Mouse (Mus musculus): ENCODE data around the gene Pip4k2b.
A peak's percentile ranks its signal among the peaks of the same experiment; 100 is the strongest.
"Not testable (repeated sequence)": the region's sequence is repeated elsewhere in the genome, so short reads cannot be mapped to it uniquely, and the experiment has no call there.

Pip4k2b gene

GRCm38 (mm10) chr11:97744063-97744717, at the start of gene Pip4k2b:
Pip4k2b (minus strand) TSS chr11:97744704.
- DNase-seq = peak; percentile 57

GRCm38 (mm10) chr11:97793165-97793564, 48.7 kb upstream of the Pip4k2b start:
- peak; percentile 93 for DNase-seq

GRCm38 (mm10) chr11:97790778-97791438, 46.4 kb upstream of the Pip4k2b start:
- not testable (repeated sequence) for DNase-seq

DNA sequence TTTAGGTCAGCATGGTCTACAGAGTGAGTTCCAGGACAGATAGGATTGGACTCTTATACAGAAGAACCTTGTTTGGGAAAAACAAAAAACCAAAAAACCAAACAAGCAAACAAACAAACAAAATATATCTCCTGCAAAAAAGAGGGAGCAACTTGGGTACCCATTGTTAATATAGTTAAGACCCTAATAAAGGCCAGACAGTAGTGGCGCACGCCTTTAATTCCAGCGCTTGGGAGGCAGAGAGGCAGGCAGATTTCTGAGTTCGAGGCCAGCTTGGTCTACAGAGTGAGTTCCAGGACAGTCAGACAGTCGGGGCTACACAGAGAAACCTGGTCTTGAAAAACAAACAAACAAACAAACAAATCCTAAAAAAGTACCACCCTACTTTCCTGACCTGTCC, 45.2 kb upstream of the Pip4k2b start:
- no peak for DNase-seq

- no peak for DNase-seq
Observed at GRCm38 (mm10) chr11:97787961-97788360, 43.5 kb upstream of the Pip4k2b start.

DNA sequence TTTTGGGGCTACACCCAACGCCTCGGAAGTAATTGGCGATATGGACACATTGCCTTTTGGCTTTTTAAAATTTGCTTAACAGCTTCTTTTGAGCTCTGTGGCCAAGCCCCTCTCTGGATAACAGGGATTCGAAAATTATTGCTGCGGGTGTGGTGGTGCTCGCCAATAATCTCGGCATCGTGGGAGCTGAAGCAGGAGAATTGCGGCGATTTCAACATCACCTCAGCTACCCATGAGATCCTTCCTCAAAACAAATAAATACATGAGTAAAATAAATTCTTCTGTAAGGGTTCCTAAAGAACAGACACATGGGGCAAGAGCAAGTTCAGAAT, 38.0 kb upstream of the Pip4k2b start:
- no peak for DNase-seq

- peak; percentile 100 for DNase-seq
Observed at GRCm38 (mm10) chr11:97781832-97782563, 37.5 kb upstream of the Pip4k2b start, which contains the start of gene Rpl23. Rpl23 (minus strand) TSS chr11:97782437.

DNA sequence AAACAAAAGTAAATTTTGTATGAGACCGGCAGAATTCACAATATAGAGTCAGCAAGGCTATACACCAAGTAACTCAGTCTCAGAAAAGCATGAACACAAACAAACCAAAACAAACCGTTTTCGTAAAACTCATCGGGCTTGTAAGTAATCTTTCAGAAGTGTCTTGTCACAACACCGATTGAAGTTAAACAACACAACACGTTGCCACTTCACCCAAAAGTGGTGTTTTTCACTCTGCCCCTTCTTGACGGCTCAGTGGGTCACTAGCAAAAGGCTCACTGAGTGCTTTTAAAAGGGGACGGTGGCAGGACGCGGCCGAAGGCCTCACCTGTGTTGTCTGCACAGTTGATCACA, 37.0 kb upstream of the Pip4k2b start:
- no peak for DNase-seq

- no peak for DNase-seq
Observed at GRCm38 (mm10) chr11:97779968-97780701, 35.6 kb upstream of the Pip4k2b start.

- no peak for DNase-seq
Observed at GRCm38 (mm10) chr11:97778918-97779317, 34.4 kb upstream of the Pip4k2b start.

DNA sequence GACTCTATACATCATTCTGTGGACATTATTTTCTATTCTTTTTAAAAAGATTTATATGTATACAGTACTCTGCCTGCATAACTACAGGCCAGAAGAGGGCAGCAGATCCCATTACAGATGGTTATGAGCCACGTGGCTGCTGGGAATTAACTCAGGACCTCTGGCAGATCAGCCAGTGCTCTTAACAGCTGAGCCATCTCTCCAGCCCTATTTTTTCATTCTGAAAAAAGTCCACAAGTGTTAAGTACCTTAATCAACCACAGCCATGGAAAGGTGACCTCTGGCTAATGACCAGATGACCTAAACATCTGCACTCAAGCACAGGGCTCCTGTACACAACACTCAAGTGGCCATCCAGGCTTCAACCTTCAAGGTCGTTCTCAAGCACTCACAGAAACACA, 32.6 kb upstream of the Pip4k2b start:
- DNase-seq = peak; percentile 54

- no peak for DNase-seq
Observed at GRCm38 (mm10) chr11:97776497-97777128, 32.1 kb upstream of the Pip4k2b start.

- no peak for DNase-seq
Observed at GRCm38 (mm10) chr11:97775808-97776496, 31.4 kb upstream of the Pip4k2b start, which contains the start of gene 1700001P01Rik. 1700001P01Rik (minus strand) TSS chr11:97775918.

GRCm38 (mm10) chr11:97775186-97775585, 30.7 kb upstream of the Pip4k2b start:
- DNase-seq = no peak

- no peak for DNase-seq
Observed at GRCm38 (mm10) chr11:97771410-97771809, 26.9 kb upstream of the Pip4k2b start.

GRCm38 (mm10) chr11:97769704-97770103, 25.2 kb upstream of the Pip4k2b start:
- no peak for DNase-seq

DNA sequence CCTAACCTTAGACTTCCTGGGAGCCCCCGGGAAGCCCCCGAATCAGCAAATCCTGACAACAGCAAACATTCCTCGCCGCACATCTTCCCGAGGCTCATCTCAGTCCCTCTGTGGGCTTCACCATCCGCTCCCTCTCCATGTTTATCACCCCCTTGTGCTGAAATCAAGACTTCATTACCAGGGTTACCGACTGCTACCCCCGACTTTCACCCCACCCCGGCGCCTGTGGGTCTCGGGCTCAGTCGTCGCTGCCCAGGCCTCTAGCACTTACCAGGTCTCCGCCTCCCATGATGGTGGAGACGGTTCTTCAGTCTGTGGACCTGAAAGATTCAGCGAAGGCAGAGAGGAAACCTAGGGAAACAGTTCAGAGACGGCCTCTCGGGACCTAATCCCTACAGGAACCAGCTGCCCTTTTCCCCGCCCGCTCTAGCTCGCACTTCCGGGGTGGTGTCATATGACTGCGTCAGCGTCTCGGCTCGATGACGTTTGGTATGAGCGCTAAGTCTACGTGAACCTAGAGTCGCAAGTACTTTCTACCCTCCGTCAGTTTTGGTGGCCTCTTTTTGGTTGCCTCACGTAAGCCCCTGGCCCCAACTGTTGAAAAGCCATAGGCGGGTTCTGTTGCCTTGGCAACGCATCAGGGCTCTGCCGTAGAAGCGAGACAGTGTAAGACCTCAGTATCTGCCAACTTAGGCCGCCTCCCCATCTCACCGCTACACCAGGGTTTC, 21.8 kb upstream of the Pip4k2b start, which contains the start of gene Cwc25:
Gene Cwc25, minus strand, starts transcription at position 403 of the 728 bp plus-strand sequence.
- peak; percentile 97 for DNase-seq

- no peak for DNase-seq
Observed at GRCm38 (mm10) chr11:97761638-97762037, 17.1 kb upstream of the Pip4k2b start.

DNA sequence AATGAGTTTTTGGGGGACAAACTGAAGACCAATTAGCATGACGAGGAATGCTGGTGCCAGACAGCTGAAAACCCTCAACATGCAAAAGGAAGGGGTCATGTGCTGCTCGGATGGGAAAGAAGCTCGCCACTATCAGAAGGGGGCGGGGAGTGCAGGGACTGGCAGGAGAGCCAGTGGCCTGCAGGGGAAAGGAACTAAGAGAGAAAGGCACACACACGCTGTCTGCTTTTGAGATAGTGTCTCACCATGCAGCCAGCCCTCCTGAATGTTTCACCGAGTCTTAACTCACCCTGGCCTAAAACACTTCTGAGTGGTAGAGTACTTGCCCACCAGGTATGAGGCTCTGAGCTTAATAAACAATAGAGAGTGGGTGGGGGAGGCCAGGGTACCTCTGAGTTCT, 14.4 kb upstream of the Pip4k2b start:
- no peak for DNase-seq

DNA sequence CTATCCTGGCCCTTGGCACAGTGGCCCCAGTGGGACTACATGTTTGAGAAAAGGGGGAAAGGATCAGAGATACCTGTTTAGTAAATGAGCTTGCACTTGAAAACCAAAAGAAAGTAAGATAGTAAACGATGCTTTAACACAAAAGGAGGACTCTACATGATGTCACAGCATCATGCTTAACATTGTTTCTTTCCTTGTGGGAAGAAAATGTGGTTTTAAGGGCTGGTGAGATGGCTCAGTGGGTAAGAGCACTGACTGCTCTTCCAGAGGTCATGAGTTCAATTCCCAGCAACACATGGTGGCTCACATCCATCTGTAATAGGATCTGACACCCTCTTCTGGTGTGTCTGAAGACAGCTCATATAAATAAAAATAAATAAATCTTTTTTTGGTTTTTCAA, 13.6 kb upstream of the Pip4k2b start:
- no peak for DNase-seq

DNA sequence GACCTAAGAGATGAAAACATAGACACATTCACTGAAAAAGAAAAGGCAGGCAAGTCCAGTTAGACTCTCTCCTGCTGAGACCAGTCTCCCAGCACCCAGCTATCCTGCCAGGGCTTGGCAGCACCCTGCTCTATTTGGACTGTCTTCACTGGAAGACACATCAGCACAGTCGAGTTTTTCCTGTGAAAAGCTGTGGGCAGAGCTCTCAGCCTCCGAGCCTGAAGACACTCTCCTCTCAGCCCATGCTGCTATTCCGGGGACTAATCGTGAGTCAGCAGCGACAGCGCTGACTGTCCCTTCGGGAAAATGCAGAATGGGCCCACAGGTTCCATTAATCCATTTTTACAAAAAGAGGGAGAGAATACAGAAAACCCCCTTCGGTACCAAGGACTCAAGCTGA, 8.8 kb upstream of the Pip4k2b start:
- no peak for DNase-seq

Measured in lung, postnatal 36 days (tissue).